In the genomic region with DNA sequence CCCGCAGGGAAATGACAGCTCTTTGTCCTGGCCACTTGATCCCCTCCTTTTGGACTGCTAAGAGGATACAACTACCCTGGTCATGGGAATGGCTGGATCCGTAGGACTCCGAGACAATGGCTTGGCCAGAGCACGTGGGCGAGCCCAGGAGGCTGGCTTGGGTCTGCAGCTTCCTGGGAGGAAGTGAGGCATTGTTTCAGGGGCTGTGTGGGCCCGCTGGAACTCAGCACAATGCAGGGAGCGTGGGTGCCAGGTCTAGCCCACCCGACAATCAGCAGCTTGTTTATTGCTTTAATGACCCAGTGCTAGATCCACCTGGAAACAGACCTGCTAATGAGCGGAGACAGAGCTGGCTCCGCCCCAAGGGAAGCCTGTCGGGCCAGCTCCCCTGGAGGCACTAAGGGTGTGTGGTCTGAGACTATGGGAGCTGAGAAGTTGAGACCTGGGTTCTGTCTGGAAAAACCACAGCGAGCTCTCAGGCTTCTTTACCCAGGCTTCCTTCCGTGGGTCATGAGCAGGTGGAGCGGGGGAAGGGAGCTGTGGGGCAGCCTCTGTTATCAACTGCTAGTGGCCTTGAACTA, we compare ENCODE assay signal across 7 mouse cellular contexts. TPM values are rescaled to one million over a fixed set of nuclear protein-coding genes. Genes with fewer than 3 reads are reported as not detected.
DNase-seq lines count a peak whose midpoint lies in the region; ATAC-seq lines count a peak whose summit lies in the region.

No protein-coding gene starts in this region.

- DNase-seq in thymus, postnatal 14 days = peak; percentile 24
- no peak for DNase-seq in thymus, postnatal 10 days (ENCODE audit: low spot score in 2 of 2)
- DNase-seq in kidney, adult 9 months = peak; percentile 57
- peak; percentile 75 for DNase-seq in lung, postnatal 36 days
- DNase-seq in urinary bladder, postnatal 10 days (ENCODE audit: low spot score) = no peak

- ATAC-seq in granulocyte monocyte progenitor cell, adult 5-6 weeks (replicated peaks; ENCODE audit: poor library complexity, severe bottlenecking) = peak; percentile 42; the same call in 1 of the 2 replicates
- no peak for ATAC-seq in inflammation-experienced regulatory T-cells, adult 6 months

RNA-seq across cellular contexts. Expression of a gene that starts 24.3 kb away (rescaled TPM):
- total RNA-seq in granulocyte monocyte progenitor cell, adult 5-6 weeks (2014; fragmentation: Nextera tagmentation) = 2.9 and 4.2 TPM in 2 replicates
- total RNA-seq in granulocyte monocyte progenitor cell, adult 5-6 weeks (2017) = 1.7 and 4.8 TPM in 2 replicates
- not detected for polyA plus RNA-seq in inflammation-experienced regulatory T-cells, adult 6 months (2017; shearing (Covaris generic))

Comparison
In these comparisons a context has a peak if more than half of its experiments do, and no peak if none do; other contexts are left out.
1. DNase-seq: peak in thymus, postnatal 14 days (single experiment), kidney, adult 9 months (single experiment) and lung, postnatal 36 days (single experiment); none in thymus, postnatal 10 days (0 of 2) and urinary bladder, postnatal 10 days (single experiment).